In the genomic region with DNA sequence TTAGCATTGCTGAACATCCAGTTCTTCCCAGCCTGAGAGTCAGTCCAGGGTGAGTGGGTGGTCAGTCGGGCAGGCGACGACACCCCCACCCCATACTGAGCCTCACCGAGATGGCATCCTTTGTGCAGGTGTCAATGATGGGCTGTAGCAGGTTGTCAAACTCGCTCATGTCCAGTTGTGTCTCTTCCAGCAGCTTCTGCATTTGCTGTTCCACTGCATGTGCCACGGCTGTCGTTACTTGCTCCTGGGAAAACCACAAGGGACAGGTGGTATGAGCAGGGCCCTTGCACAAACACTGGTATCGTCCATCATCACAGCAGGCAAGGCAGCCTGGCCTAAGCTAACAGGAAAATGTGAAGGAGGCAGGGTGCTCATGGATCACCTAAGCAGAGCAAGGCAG, we compare ENCODE assay signal across 19 mouse cellular contexts.
"Had no signal": no experiment of that assay in that cellular context is flagged by ENCODE, and none has a peak within 500 bp of the region (broad histone marks: within the 10 kb centered on the region; RNA-seq: fewer than 3 reads in every experiment).

No protein-coding gene starts in this region.

- ATAC-seq: hindbrain, embryonic 16.5 days; inflammation-experienced regulatory T-cells, adult 6 months; intestine, embryonic 15.5 days; liver, embryonic 12.5 days had no signal

- H3K27ac ChIP-seq: heart, embryonic 10.5 days; hindbrain, embryonic 10.5 days; hindbrain, embryonic 12.5 days; hindbrain, embryonic 14.5 days; intestine, embryonic 15.5 days; layer of hippocampus, adult 2 months; left cerebral cortex, adult 2 months; limb, embryonic 13.5 days; limb, embryonic 15.5 days; liver, embryonic 12.5 days; liver, embryonic 14.5 days had no signal

- H3K4me3 ChIP-seq: heart, embryonic 10.5 days; heart, embryonic 12.5 days; hindbrain, embryonic 10.5 days; hindbrain, embryonic 12.5 days; intestine, embryonic 15.5 days; layer of hippocampus, adult 2 months; left cerebral cortex, adult 2 months; limb, embryonic 13.5 days; limb, embryonic 15.5 days; liver, embryonic 12.5 days had no signal

- H3K9me3 ChIP-seq: heart, embryonic 10.5 days; heart, embryonic 12.5 days; hindbrain, embryonic 10.5 days; hindbrain, embryonic 12.5 days; intestine, embryonic 15.5 days; limb, embryonic 13.5 days; limb, embryonic 15.5 days; liver, embryonic 12.5 days had no signal

- H3K27me3 ChIP-seq: heart, embryonic 12.5 days; hindbrain, embryonic 12.5 days; intestine, embryonic 15.5 days; limb, embryonic 13.5 days; limb, embryonic 15.5 days; liver, embryonic 12.5 days had no signal

- DNase-seq: gastrocnemius, postnatal 10 days; gastrocnemius, postnatal 25 days; heart, adult 18-20 months; heart, postnatal 10 days; heart, postnatal 4 days had no signal
